Mouse (Mus musculus): ENCODE results near the gene Ptrh2. TPM values are rescaled to one million over a fixed set of nuclear protein-coding genes. Genes with fewer than 3 reads are reported as not detected.

Gene Ptrh2
- 10 to 100 TPM; 14.1 to 17.4 TPM for total RNA-seq (2021)
- long read RNA-seq, experiment 1, transcript Ptrh2-202 (2 exons, 3,038 nt): major isoform, 46 of 55 reads
- long read RNA-seq, experiment 1, partial matches to known transcripts: 4 of 55 reads
- long read RNA-seq, experiment 1, other reads (novel, unspliced or antisense): 5 of 55 reads
- long read RNA-seq, experiment 2, transcript Ptrh2-202 (2 exons, 3,038 nt): major isoform, 14 of 17 reads
- long read RNA-seq, experiment 2, partial matches to known transcripts: 0 of 17 reads
- long read RNA-seq, experiment 2, other reads (novel, unspliced or antisense): 3 of 17 reads

DNA sequence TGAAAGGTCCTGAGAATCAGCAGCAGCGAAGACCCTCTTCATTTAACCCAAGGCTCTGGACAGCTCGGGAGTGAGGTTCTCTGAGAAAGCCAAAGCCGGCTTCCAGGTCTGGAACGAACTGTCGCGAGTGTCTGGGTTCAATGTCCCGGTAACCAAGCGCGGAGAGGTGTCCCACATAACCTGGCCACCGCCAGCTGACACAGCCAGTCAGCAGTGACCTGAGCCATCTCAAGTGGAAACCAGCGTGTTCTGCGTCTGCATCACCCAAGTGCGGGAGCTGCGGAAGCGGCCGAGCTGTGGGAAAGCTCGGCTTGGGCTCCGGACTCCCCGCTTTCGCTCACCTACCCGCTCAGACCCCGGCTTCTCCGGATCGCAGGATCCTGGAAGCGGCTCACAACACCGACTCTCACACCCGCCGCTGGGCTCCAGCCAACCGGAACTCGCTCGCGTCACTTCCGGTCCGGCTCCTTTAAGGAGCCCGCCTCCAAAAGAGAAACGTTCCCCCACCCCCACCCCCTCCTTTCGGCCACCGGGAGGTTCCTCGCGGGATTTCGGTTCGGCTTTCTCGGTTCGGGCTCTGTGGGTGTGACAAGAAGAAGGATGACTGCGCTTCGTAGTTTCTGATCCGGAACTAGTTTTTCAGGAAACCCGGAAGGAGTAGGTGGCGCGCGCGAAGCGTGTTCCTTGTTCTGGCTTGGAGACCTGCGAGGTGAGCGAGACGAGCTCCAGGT lies at the start of gene Ptrh2, which contains the start of gene Vmp1:
Gene Ptrh2 (plus strand): TSS at position 591 of the 731 bp plus-strand sequence.
Gene Vmp1 (minus strand): TSS at position 442 of the 731 bp plus-strand sequence.
- DNase-seq: peak; percentile 94 to 95

DNA sequence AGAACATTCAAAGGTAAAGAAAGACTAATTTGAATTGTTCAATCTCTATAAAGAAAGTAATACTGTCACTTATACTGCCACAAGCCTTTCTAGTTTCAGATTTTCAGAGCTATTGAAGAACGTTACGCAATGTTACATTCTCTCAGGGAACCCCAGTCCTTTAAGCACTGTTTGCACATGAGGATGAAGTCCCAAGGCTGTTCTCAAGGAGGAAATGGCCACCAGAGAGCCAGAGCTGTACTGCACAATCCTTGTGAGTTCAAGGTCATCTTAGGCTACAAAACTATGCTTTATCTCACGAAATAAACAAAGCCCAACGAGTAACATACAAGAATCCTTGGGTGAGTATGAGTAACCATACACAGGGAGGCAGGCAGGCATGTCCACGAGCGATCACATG lies 49.4 kb upstream of the Ptrh2 start:
- no peak for DNase-seq

DNA sequence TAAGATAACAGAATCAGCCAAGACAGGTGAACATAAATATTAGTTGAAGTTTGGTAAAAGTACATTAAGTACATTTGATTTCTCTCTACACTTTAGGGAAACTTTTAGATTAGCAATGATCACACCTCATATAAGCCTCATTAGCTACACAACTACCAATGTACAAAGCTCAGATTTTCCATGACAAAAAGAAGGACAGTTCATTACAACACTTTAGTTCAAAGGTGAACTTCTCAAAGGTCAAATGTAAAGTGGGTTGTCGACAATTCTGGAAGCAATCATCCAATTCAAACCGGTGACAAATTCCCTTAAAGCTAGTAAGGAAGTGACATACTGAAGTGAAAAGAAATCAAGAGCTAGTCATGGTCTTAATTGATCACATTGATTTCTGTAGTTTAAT lies 46.1 kb upstream of the Ptrh2 start:
- no peak for DNase-seq

DNA sequence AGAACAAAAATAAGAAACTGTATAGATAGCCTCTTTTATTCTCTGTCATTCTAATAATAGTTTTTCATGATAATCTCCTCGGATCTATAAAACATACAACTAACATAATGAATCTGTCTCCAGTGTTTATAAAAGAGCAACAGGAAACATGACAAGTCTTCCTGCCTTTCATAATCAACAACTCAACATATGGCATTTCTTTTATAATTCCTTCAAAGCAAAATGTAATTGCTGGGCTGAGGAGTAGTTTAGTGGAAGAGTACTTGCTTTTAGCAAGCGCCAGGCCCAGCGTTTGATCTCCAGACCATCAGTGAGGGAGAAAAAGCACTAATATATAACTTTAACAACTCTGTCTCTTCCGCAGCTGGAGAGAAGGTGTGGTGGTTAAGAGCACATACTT lies 42.1 kb upstream of the Ptrh2 start:
- no peak for DNase-seq

DNA sequence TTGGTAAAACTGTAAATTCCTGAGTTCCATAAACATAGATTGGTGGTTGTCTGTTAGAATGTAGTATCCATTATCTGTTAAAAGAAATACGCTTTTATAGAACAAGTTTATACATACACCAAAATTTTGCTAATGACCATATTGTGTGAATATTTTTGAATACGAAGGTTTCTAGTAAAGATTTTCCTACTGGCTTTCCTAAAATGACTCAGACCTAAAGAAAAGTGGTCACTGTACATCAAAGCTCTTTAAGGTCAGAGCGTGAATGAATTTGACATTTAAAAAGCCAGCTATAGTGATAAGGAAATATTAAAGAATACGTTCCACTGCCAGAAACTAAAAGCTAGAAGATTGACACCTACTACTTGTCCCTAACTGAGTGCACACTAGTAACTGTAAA lies 39.2 kb upstream of the Ptrh2 start:
- no peak for DNase-seq

DNA sequence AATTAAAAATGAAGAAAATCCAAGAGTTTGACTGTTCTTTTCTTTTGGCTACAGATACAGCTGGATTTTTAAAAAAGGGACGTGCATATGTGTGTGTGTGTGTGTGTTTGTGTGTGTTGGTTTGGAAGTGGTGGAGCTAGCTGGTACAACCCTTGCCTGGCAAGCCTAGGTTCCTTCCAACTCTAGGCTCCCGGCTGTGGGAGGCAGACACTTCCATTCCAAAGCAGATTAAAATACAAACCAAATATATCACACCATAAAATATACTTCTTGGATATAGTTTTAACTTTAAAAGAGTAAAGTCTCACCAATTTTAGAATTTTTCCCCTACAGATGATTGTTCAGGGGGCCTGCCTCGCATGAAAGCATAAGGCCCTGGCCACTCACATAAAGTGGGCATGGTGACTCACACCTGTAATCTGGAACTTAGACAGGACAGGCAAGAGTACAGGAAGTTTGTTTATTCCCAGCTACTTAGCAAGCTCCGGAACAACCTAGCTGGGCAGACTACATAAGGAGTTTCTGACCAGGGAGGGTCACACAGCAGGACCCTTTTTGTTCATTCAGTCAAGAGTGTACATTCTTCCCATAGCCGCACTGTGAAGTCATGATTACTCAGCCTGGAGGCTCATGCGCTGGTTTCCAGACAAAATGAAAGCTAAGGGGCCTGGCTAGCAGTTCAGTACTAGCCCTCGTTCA lies 37.5 kb upstream of the Ptrh2 start:
- DNase-seq: no peak

DNA sequence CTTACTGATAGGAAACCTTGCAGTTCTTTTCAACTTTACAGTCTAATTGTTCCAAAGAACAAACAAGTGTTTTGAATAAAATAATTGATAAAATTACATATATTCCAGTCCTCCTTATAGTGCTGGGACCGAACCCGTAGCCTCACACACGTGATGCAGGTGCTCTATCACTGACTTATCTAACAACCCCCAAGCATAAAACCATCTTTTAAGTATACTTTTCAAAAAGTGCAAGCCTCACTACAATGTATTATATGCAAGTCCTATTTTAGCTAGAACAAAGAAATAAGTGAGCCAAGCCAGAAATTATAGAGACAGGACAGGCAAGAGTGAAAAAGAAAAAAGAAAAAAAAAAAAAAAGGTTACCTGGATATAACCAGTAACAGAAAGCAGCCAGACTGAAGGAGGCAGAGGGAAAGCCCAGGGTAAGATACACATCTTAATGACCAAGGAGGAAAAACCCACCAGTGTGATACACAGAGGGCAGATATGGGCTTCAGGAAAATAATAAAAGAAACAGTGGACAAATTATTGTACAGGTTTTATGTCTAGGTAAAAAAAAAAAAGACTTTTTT lies 36.8 kb upstream of the Ptrh2 start:
- no peak for DNase-seq

DNA sequence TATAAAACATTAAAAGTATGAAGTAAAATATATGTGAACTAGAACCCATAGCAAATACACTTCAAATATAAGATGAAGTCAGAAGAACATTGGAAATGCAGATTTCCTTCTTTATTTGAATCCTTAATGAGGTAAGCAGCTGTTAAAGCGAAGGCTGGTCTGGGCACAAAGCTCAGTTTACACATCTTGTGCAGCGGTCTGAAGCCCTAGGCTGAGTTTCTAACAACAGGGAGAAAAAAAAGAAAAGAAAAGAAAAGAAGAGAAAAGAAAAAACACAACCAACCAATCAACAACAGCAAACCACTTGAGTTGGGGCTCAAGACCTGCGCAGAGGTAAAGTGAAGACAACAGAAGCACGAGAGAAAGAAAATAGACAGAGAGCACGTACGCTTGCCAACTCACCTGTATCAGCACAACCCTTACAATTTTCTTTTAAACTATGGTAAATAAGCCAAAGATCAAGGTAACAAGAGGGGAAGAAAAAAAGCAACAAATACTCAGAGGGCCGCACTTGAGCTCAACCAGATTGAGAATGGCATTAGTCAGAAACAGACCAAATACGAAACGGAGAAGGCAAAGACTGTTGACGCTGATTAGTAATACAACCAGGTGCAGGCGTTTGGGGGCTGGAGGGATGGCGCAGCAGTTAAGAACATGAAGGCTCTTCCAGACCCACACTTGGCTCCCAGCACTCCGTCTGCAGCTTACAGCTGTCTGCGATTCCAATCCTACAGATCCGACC lies 35.9 kb upstream of the Ptrh2 start:
- no peak for DNase-seq

DNA sequence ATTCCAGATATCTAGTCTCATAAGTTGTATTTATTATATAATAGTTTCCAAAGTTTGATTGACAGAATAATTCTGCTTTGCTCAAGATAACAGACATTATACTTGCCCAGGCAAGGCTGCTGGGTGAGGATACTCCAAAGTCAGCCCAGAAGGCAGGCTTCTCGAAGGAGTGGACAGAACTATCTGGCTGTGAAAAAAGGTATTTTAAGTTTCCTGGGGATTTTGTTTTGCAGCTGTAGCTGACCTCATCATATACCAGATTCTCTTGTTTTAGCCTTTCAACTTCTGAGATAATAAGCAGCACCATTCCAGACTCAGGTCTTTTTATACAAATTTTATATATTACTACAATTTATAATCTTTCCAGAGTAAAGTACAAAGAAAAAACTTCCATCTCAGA lies 34.2 kb upstream of the Ptrh2 start:
- DNase-seq: no peak

DNA sequence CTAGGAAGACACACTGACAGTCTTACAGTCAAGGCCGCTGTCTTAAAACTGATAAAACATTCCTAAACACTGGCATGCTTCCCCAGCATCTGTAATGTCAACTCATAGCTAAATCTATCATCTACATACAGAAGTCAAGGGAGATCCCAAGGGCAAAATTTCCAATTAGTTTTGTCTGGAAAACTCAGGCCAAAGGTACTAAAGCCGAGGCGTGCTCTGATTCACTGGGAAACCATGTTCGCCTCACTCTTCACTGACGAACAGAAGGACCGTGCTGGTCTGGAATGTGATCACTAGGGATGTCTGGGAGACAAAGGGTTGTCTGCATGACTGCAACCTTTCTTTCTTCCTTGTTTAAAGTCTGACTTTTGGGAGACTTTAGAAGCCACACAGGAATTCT lies 33.1 kb upstream of the Ptrh2 start:
- DNase-seq: peak; percentile 23 to 51

DNA sequence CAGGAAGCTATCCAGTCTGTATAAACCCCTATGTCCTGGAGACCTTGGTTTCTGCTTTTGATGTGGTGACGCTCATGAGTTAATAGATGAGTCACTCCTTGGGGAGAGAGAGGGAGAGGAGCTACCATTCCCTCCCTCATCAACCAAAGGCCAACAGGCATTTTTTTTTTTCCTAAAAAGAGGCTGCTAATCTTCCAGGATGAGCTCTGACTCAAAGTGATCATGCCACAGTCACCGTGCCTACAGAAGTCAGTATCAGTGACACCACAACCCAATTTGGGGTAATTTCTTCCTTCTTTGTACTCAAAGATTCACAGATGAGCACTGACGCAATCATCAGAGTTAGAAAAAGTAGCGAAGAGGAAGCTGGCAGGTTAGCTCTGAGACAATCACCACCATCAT lies 31.2 kb upstream of the Ptrh2 start:
- DNase-seq: peak; percentile 30 to 40

DNA sequence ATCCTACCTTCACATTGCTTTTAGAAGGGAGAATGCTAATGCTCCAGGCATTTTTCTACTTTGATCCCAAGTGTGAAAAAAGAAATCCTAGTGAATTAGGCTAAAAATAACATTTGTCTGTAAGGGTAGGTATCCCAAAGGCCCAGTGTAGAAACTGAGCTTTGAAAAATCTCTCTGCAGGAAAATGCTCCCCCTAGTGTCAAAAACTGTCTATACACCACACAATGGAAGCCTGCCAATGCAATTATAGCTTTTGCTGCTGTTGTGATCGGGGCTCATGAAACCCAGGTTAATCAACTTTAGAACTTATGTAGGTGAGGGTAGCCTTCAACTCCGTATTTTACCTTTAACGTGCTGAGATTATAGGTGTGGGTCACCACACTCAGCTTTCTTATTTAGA lies 30.3 kb upstream of the Ptrh2 start:
- DNase-seq: peak; percentile 40 to 61

DNA sequence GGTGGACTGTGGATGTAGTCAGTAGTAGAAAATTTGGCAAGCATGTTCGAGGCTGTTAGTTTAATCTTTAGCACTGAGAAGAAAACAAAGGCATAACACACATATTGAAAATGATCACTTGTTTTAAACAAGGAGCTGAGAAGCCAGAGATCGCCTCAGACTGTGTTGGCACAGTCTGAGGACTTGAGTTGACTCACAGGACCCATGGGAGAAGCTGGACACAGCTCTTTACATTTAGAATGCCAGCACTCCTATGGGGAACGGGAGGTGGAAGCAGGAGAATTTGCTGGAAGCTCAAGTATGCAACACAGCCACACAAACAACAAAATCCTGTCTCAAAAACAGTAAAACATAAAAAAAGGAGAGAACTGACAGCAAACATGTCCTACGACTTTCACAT lies 29.7 kb upstream of the Ptrh2 start:
- DNase-seq: no peak

DNA sequence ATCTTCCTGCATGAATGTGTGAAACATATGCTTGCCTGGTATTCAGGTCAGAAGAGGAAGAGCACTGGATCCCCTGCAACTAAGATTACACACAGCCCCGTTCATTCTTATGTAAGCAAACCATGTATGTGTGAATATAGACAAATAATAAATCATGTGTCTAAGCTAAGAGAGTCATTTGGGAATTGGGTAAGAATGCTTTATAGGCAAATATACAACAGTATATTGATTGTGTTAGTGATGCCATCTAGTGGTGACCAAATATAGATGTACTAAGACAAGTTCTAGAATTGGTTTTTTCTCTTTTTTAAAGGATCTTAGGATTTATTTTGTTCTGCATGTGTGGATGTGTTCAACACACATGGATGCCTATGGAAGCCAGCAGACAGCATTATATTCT lies 28.1 kb upstream of the Ptrh2 start:
- DNase-seq: no peak

DNA sequence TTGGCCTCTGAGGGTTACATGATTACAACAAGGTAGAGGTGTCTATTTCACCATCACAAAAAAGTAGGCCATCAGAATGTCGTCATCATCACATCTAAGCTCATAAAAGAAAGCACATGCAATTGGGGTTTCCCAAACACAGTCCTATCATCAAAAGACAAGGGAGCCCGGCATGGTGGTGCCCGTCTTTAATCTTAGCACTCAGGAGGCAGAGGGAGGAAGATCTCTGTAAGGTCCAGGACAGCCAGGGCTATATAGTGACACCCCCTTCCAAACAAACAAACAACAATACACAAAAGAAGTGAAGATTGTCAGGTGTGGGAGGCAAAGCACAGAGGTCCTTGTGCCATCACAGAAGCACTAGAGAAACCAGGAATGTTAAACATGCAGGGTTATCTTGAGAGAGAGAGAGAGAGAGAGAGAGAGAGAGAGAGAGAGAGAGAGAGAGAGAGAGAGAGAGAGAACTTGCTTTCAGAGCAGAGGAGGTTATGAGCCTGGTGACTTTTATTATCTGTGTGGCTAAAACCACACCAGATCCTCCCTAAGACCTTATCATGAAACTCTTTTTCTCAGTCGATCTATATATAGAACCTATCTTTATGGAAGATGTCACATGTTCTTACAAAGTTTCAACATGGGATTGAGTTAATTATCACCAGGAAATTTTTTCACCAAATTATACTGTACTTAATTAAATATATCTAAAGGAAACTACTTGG lies 26.8 kb upstream of the Ptrh2 start:
- no peak for DNase-seq

DNA sequence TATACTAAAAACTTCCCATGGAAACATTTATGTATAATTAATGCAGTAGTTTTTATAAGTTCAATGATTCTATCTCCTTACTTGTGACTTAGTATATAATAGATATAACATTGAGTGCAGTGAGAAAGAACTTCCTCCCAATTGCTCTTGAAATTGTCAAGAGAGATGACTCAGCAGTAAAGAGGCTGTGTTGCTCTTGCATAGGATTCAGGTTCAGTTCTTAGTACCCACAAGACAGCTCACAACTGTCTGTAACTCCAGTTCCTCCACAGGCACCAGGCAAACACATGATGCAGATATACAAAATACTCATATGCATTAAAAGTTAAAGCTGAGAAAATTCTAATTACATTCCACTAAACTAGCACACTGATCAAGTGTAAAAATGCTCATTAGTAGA lies 25.9 kb upstream of the Ptrh2 start:
- no peak for DNase-seq

DNA sequence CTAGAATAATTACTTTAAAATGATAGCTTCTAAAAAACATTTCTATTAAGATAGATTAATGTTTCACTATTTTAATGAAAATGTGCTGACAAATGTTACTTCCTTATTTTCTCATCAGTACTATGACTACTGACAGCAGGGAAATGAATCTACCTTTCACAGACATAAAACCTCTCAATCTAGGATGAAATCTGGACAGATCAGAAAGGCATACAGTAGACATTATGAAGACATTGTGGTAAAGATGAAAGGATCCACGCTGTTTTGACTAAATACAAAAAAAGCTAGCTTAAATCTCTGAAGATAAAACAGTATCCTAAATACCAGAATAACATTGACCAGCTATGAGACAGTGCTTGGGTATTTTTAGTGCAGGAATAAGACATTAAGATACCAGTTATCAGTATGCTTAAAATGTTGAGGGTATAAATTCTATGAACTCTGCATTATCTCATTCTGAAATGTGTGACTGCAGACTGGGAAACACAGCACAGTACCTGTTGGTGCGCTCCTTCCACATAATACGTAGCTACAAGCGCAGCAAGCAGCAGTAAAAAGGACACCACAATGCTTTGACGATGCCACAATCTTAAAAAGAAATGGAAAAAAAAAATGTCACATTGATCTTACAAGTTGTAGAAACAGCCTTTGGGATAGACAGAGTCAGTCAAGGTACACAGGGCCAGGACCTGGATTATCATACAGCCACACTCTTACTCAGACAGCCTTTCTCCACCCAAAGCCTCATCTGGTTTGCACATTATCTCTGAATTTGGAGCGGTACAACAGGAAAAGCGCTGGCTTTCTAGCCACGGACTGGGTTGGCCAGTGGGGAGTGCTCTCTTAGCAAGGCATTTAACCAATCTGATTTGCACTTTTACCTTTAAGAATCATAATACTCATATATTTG lies 20.5 kb upstream of the Ptrh2 start:
- DNase-seq: no peak

DNA sequence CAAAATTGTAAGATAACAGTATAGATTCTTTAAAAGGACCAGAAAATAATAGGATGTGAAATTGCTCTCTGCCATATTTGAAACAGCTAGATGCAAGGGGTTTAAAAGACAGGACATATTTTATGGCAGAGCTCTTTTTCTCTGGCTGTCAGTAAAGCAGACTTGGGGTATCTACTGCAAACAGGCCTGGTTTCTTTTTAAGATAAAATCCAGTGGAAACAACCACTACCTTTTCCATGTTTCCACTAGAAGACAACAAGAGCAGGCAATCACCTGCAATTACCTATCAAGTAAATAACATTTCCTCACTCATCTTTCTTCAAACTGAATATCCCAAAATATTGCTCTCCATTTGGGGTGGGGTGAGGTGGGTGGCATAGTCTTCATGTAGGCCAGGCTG lies 19.8 kb upstream of the Ptrh2 start:
- no peak for DNase-seq

DNA sequence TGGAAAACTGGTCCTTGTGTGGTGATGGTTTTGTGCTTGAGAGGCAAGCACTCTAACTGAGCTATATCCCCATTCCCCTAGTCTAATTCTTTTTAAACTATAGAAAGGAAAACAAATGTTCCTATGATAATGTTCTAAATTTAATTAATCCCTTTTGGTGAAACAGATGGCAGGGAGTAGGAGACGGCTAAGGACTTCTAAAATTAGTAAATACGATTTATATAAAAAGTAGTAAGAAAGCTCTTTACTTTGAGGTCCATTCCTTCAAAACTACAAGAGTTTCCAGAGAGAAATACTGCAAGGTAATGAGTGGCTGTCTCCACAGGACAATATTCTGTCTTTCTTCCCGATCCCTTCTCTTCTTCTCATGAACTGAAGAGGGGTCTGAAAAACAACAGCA lies 19.4 kb upstream of the Ptrh2 start:
- no peak for DNase-seq

DNA sequence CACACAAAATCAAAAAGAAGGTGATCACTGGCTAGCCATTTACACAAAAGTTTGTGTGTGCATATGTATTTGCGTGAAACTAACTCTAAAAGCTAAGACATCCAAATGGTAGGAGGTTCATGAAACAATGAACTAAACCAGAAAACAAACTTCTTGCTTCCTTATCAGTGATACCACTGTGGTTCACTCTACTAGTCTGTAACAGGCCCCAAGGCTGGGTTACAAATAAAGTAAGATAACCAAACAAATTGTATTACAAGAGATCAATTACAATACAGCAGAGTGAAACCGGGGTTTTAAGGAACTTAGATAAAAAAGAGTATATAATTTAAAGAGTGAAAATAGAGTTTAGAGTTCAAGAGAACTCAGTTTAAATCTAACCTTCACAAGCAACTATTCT lies 16.2 kb upstream of the Ptrh2 start:
- DNase-seq: no peak

Data from adrenal gland, postnatal 36 days (tissue).